Mouse (Mus musculus): Measurements from ENCODE around the gene Smarcd3.

- TF ChIP-seq POLR2A (IDR thresholded peaks at IDR 0.05; ENCODE audit: low read depth, low read length) (no peak), CTCF (IDR thresholded peaks at IDR 0.05; ENCODE audit: extremely low read depth, insufficient read length, insufficient replicate concordance, low read depth, low read length) (no peak)
These were observed 30.3 kb upstream of the Smarcd3 start for GRCm38 (mm10) chr5:24654491-24654890.
